Mouse (Mus musculus): ENCODE results near the gene Kcnq4. TPM values are rescaled to one million over a fixed set of nuclear protein-coding genes. Genes with fewer than 3 reads are reported as not detected.

Gene Kcnq4
- polyA plus RNA-seq, 1 experiment = not detected

DNA sequence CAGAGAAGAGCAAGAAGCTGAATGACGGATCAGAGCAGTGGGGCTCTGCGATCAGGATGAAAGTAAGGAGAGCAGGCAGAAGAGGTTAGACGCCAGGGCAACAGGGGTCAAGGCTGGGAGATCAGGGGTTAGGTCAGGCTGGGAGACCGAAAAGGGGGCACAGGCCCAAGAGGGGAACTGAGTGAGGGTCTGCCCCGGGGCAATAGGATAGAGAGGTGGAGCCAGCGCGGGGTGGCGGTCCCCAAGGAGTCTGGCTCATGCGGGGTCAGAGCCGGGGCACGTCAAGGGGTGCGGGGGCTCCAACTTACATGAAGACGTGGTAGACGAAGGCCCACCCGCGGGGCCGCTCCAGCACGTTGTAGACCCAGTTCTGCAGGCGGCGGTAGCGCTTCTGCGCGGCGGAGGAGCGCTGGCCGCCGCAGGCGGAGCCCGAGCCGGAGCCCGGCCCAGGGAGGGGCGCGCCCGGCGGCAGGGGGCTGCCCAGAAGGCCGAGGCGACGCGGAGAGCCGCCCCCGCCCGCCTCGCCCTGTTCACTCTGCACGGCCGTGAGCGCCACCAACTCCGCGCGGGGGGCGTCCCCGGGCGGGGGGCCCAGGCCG, 1.8 kb downstream of the Kcnq4 start:
- Histone ChIP-seq H3K4me3 (replicated peaks) (peak overlapping the region; percentile 81), H3K27me3 (replicated peaks) (peaks cover 99% of the 10 kb centered on the region), H3K36me3 (replicated peaks; ENCODE audit: low read length) (no peaks in the 10 kb centered on the region), H3K9me3 (no peaks in the 10 kb centered on the region), H3K4me1 (peaks cover 23% of the 10 kb centered on the region)
- TF ChIP-seq FLI1 (IDR thresholded peaks at IDR 0.05; ENCODE audit: low read length) (no peak), GATA1 (IDR thresholded peaks at IDR 0.05; ENCODE audit: borderline replicate concordance, low read length) (no peak)

DNA sequence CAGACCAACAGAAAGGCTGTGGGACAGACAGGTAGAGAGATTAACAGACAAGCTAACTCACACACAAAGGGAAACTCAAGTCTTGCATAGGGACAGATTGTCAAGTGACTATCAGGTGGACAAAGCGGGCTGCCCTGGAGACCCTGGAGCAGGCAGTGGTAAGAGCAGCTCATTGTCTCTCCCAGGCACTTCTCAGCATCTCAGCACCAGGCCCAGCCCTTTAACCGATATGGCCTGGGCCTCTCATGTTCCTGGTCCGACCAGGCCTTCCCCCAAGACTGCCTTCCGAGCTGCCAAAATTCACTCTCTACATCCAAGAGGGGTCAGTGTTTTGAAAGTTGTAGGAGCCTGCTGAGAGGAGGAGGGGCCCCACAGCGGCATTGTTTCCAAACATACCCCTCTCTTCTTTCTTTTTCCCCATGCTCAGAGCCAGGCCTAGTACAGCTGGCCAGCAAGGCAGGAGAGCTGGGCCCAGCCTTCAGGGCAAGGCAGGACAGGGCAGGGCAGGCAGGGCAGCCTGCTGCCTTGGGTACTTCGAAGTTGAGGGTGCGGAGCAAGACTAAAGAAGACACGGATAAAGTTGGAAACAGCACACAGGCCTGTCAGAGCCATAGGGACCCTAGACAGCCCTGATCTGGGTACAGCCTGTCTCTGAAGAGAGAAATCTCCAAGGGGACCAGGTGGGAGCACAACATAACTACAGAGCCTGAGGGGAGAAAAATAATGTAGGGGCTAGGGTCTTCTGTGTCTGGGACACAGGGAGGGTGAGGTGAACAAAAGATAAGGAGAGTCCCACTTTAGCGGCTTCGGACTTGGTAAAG, 2.5 kb downstream of the Kcnq4 start:
- no peak overlapping the region for H3K4me3 ChIP-seq (replicated peaks)
- no peaks in the 10 kb centered on the region for H3K36me3 ChIP-seq (replicated peaks; ENCODE audit: low read length)
- peaks cover 23% of the 10 kb centered on the region for H3K4me1 ChIP-seq
- no peaks in the 10 kb centered on the region for H3K9me3 ChIP-seq
- TF ChIP-seq GATA1 (IDR thresholded peaks at IDR 0.05; ENCODE audit: borderline replicate concordance, low read length) (no peak), FLI1 (IDR thresholded peaks at IDR 0.05; ENCODE audit: low read length) (no peak)
- H3K27me3 ChIP-seq (replicated peaks) = peaks cover 99% of the 10 kb centered on the region

DNA sequence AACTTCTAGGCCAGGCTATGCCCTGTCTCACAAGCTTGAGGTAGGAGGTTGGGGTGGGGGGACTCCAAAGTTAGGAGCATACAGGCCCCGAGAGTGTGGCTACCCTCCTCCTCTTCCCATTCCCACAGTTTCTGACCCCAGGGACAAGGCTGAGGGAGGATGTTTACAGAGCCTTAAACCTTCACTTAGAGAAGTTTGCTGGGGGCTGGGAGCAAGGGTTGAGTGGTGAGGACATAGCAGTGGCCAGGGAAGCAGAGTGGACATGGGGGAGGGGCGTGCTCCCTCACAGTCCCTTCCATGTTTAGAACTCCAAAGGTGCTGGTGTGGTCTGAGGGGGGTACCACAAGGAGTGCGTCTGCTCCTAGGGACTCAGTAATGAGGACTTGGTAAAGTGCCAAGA, 4.8 kb downstream of the Kcnq4 start:
- Histone ChIP-seq H3K27me3 (replicated peaks) (peaks cover 99% of the 10 kb centered on the region), H3K4me3 (replicated peaks) (no peak overlapping the region), H3K36me3 (replicated peaks; ENCODE audit: low read length) (no peaks in the 10 kb centered on the region), H3K4me1 (peaks cover 21% of the 10 kb centered on the region), H3K9me3 (no peaks in the 10 kb centered on the region)
- TF ChIP-seq GATA1 (IDR thresholded peaks at IDR 0.05; ENCODE audit: borderline replicate concordance, low read length) = no peak
- no peak for TF ChIP-seq FLI1 (IDR thresholded peaks at IDR 0.05; ENCODE audit: low read length)

DNA sequence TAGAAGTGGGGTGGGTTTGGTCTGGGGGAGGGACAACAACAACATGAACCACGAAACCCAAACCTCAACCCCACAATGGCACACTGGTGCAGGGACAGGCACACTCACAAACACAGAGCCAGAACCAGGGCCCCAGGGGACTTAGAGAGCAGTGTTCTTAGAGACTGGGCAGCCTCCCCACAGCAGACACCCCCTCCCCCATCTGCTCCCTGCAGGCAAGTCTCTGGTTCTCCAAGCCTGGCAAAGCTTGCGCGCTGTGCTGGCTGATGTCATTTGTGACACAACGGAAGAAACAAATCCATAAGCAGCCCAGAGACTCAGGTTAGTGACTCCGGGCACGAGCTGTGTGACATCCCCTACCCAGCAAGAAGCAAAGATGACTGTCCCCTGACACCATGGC, 7.1 kb downstream of the Kcnq4 start:
- TF ChIP-seq GATA1 (IDR thresholded peaks at IDR 0.05; ENCODE audit: borderline replicate concordance, low read length) = no peak
- TF ChIP-seq FLI1 (IDR thresholded peaks at IDR 0.05; ENCODE audit: low read length) = no peak
- H3K27me3 ChIP-seq (replicated peaks) = peaks cover 99% of the 10 kb centered on the region
- no peaks in the 10 kb centered on the region for H3K9me3 ChIP-seq
- no peak overlapping the region for H3K4me3 ChIP-seq (replicated peaks)
- H3K4me1 ChIP-seq = no peaks in the 10 kb centered on the region; the same call in 1 of the 2 replicates
- H3K36me3 ChIP-seq (replicated peaks; ENCODE audit: low read length) = no peaks in the 10 kb centered on the region

DNA sequence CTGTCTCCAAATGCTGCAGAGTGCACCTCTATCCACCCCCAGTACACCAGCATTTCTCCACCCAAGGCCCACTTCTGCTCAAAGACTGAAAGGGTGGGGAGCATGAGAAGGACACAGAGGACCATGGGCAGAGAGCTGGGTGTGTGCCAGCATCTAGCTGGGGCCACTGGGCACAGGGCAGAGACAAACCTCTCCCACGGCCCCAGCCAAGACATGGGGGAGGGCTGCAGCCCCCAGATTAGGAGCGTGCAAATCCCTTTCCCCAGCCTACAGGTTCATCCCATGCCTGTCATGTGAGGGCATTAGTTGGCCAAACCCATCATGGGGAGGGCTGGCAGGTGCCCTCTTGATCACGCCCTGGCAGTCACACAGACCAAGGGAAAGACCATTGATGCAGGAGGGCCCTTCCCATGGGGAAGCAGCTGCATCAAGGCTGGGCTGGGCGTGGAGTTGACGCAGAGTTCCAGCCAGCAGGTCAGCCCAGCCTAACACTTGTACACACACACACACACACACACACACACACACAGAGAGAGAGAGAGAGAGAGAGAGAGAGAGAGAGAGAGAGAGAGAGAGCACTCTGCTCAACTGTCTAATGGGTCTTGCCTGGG, 14.3 kb downstream of the Kcnq4 start:
- H3K9me3 ChIP-seq = no peaks in the 10 kb centered on the region
- H3K27me3 ChIP-seq (replicated peaks) = peaks cover 98% of the 10 kb centered on the region
- peaks cover 18% of the 10 kb centered on the region for H3K4me1 ChIP-seq
- TF ChIP-seq FLI1 (IDR thresholded peaks at IDR 0.05; ENCODE audit: low read length) (no peak), GATA1 (IDR thresholded peaks at IDR 0.05; ENCODE audit: borderline replicate concordance, low read length) (no peak)
- no peaks in the 10 kb centered on the region for H3K36me3 ChIP-seq (replicated peaks; ENCODE audit: low read length)
- peak overlapping the region; percentile 18 for H3K4me3 ChIP-seq (replicated peaks)

DNA sequence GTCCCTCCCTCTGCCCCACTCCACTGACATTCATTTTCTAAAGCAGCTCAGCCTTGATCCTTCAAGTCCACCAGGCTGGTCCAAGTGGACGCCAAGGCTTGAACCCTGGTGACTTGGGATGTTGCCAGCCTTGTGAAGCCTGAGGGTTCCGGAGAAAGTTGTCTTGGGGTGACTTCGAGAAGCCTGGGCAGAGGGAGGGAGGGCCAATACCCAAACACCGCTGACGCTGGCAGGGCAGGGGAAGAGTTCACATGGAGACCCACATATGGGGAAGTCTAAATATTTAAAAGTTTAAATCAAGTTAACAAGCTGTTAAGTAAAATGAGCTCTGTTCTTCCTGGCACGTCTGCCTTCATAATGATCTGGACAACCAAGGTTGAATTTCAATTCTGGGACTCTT, 15.7 kb downstream of the Kcnq4 start:
- Histone ChIP-seq H3K9me3 (no peaks in the 10 kb centered on the region), H3K4me3 (replicated peaks) (no peak overlapping the region), H3K4me1 (peaks cover 21% of the 10 kb centered on the region), H3K36me3 (replicated peaks; ENCODE audit: low read length) (no peaks in the 10 kb centered on the region), H3K27me3 (replicated peaks) (peaks cover 98% of the 10 kb centered on the region)
- TF ChIP-seq GATA1 (IDR thresholded peaks at IDR 0.05; ENCODE audit: borderline replicate concordance, low read length) (no peak), FLI1 (IDR thresholded peaks at IDR 0.05; ENCODE audit: low read length) (no peak)

DNA sequence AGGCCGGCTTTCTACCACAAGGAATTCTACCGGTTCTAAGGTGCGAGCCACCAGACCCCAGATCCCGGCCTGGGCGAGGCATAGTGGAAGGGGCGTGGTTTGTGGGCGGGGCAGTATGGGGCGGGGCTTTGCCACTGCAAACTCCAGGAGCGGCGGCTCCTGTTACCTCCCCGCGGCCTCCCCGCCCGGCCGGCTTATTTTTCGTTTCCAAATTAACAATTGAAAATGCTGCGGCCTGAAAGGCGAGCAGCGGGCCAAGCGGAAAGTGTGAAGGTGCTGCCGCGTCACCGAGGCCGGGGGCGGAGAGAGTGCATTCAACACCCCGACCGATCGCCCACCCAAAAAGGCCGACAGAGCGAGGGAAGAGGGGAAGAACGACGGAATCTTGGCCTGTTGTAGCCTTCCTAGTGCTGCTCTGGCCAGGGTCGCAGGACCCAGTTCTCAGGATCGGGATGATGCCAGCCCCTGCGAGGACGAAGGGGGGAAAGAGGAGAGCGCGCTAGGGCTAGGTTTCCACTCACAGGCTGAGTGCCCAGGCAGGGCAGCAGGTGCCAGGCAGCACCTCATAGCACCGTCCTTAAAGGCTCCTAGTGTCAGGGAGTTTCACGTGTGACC, 17.3 kb downstream of the Kcnq4 start:
- H3K9me3 ChIP-seq = no peaks in the 10 kb centered on the region
- H3K27me3 ChIP-seq (replicated peaks) = peaks cover 97% of the 10 kb centered on the region
- no peaks in the 10 kb centered on the region for H3K36me3 ChIP-seq (replicated peaks; ENCODE audit: low read length)
- H3K4me3 ChIP-seq (replicated peaks) = peak overlapping the region; percentile 94
- no peak for TF ChIP-seq GATA1 (IDR thresholded peaks at IDR 0.05; ENCODE audit: borderline replicate concordance, low read length)
- no peak for TF ChIP-seq FLI1 (IDR thresholded peaks at IDR 0.05; ENCODE audit: low read length)
- H3K4me1 ChIP-seq = peaks cover 21% of the 10 kb centered on the region

DNA sequence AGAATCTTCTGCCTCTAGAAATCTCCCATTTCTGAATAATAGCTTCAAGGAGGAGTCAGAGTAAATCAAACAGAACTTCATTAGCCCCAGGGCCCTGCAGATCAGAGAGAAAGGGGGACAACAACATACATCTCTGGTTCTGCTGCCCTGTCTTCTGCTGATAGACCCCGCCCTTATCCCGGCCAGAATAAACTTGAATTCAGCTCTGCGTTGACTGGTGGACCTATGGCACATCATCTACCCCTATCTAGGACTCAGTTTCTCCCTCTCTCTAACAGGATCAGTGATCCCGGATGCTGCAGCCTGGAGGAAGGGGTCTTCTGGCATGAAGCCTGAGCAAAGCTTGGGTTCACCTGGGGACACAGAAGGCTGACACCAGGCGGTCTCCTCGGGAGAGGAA, 17.8 kb downstream of the Kcnq4 start:
- Histone ChIP-seq H3K27me3 (replicated peaks) (peaks cover 97% of the 10 kb centered on the region), H3K36me3 (replicated peaks; ENCODE audit: low read length) (no peaks in the 10 kb centered on the region), H3K4me1 (peaks cover 21% of the 10 kb centered on the region), H3K9me3 (no peaks in the 10 kb centered on the region), H3K4me3 (replicated peaks) (peak overlapping the region; percentile 94)
- TF ChIP-seq FLI1 (IDR thresholded peaks at IDR 0.05; ENCODE audit: low read length) (no peak), GATA1 (IDR thresholded peaks at IDR 0.05; ENCODE audit: borderline replicate concordance, low read length) (no peak)

DNA sequence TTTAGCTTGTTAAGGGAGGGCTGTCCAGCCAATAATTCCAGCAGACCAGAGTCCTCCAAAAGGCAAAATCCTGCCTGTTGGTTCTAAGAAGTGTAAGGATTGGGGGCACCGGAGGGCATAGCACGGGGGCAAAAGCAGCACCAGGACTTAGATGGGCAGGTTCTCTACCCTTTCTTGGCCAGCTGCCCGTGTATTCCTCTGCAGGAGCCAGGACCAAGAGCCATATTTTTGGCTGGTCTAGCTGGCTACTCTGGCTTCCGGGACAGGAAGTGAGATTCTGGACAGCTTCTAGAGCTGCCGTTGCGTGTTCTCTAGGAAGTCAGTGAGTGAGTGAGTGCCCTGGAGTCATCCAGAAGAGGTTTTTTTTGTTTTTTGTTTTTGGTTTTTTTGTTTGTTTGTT, 18.3 kb downstream of the Kcnq4 start:
- Histone ChIP-seq H3K36me3 (replicated peaks; ENCODE audit: low read length) (no peaks in the 10 kb centered on the region), H3K9me3 (no peaks in the 10 kb centered on the region), H3K4me1 (peaks cover 21% of the 10 kb centered on the region), H3K4me3 (replicated peaks) (no peak overlapping the region), H3K27me3 (replicated peaks) (peaks cover 97% of the 10 kb centered on the region)
- TF ChIP-seq GATA1 (IDR thresholded peaks at IDR 0.05; ENCODE audit: borderline replicate concordance, low read length) (no peak), FLI1 (IDR thresholded peaks at IDR 0.05; ENCODE audit: low read length) (no peak)
